Mouse (Mus musculus): ENCODE data around the gene Ccdc184. TPM values are rescaled to one million over a fixed set of nuclear protein-coding genes. Genes with fewer than 3 reads are reported as not detected.

Ccdc184 gene
- polyA plus RNA-seq, 1 experiment = 1.2 TPM

DNA sequence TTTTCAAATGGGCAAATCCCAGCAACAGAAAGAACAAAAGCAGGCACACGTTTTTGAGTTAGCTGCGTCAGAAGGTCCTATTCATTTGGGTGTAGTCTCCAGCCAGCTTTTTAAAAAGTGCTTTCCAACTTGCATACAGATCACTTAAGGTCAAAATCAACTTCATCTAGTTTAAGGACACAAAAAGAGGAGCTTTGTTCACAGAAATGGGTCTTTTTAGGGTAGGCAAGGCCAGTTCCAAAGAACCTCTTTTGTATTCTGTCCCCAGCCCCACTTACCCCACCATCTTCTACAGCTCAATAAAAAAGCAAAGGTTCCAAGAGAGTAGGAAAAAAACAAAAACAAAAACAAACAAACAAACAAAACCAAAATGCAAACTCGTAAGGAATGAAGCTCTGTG lies 32.3 kb upstream of the Ccdc184 start:
- TF ChIP-seq CTCF (IDR thresholded peaks at IDR 0.05; ENCODE audit: control insufficient read depth, insufficient read depth, low read length) (no peak), POLR2A (IDR thresholded peaks at IDR 0.05; ENCODE audit: borderline replicate concordance, control insufficient read depth, low read depth, low read length) (no peak)
- 76% methylated on average over 3 of the region's 3 CpGs for WGBS
- Histone ChIP-seq H3K27ac (ENCODE audit: control insufficient read depth, insufficient read depth, low read depth, low read length, poor library complexity) (no peak overlapping the region), H3K4me1 (ENCODE audit: control insufficient read depth, insufficient read depth, low read length) (no peaks in the 10 kb centered on the region), H3K4me3 (replicated peaks; ENCODE audit: control insufficient read depth, low read depth, low read length) (no peak overlapping the region)

- 93% methylated on average over 13 of the region's 13 CpGs for WGBS
- TF ChIP-seq POLR2A (IDR thresholded peaks at IDR 0.05; ENCODE audit: borderline replicate concordance, control insufficient read depth, low read depth, low read length) (no peak), CTCF (IDR thresholded peaks at IDR 0.05; ENCODE audit: control insufficient read depth, insufficient read depth, low read length) (no peak)
Measured at GRCm38 (mm10) chr15:98135671-98136070, 31.3 kb upstream of the Ccdc184 start.

GRCm38 (mm10) chr15:98136871-98137270 lies 30.1 kb upstream of the Ccdc184 start:
- no peak overlapping the region for H3K27ac ChIP-seq (ENCODE audit: control insufficient read depth, insufficient read depth, low read depth, low read length, poor library complexity)
- H3K4me1 ChIP-seq (ENCODE audit: control insufficient read depth, insufficient read depth, low read length) = no peaks in the 10 kb centered on the region; the same call in 1 of the 2 replicates
- TF ChIP-seq POLR2A (IDR thresholded peaks at IDR 0.05; ENCODE audit: borderline replicate concordance, control insufficient read depth, low read depth, low read length) (no peak), CTCF (IDR thresholded peaks at IDR 0.05; ENCODE audit: control insufficient read depth, insufficient read depth, low read length) (no peak)
- H3K4me3 ChIP-seq (replicated peaks; ENCODE audit: control insufficient read depth, low read depth, low read length) = no peak overlapping the region
- WGBS = 86% methylated on average over 9 of the region's 9 CpGs

More at GRCm38 (mm10) chr15:98135671-98136070, 31.3 kb upstream of the Ccdc184 start:
- H3K4me1 ChIP-seq (ENCODE audit: control insufficient read depth, insufficient read depth, low read length) = no peaks in the 10 kb centered on the region; the same call in 1 of the 2 replicates
- no peak overlapping the region; the same call in 1 of the 2 replicates for H3K27ac ChIP-seq (ENCODE audit: control insufficient read depth, insufficient read depth, low read depth, low read length, poor library complexity)
- no peak overlapping the region for H3K4me3 ChIP-seq (replicated peaks; ENCODE audit: control insufficient read depth, low read depth, low read length)

- 55% methylated on average over 7 of the region's 7 CpGs for WGBS
- no peak overlapping the region for H3K27ac ChIP-seq (ENCODE audit: control insufficient read depth, insufficient read depth, low read depth, low read length, poor library complexity)
Measured at GRCm38 (mm10) chr15:98139763-98140162, 27.2 kb upstream of the Ccdc184 start.

GRCm38 (mm10) chr15:98140809-98141208 lies 26.1 kb upstream of the Ccdc184 start:
- TF ChIP-seq POLR2A (IDR thresholded peaks at IDR 0.05; ENCODE audit: borderline replicate concordance, control insufficient read depth, low read depth, low read length) = no peak
- no peak for TF ChIP-seq CTCF (IDR thresholded peaks at IDR 0.05; ENCODE audit: control insufficient read depth, insufficient read depth, low read length)
- H3K4me1 ChIP-seq (ENCODE audit: control insufficient read depth, insufficient read depth, low read length) = no peaks in the 10 kb centered on the region; the same call in 1 of the 2 replicates
- WGBS = 84% methylated on average over 5 of the region's 5 CpGs
- no peak overlapping the region for H3K27ac ChIP-seq (ENCODE audit: control insufficient read depth, insufficient read depth, low read depth, low read length, poor library complexity)
- H3K4me3 ChIP-seq (replicated peaks; ENCODE audit: control insufficient read depth, low read depth, low read length) = no peak overlapping the region

More at GRCm38 (mm10) chr15:98139763-98140162, 27.2 kb upstream of the Ccdc184 start:
- Histone ChIP-seq H3K4me1 (ENCODE audit: control insufficient read depth, insufficient read depth, low read length) (no peaks in the 10 kb centered on the region; the same call in 1 of the 2 replicates), H3K4me3 (replicated peaks; ENCODE audit: control insufficient read depth, low read depth, low read length) (no peak overlapping the region)
- TF ChIP-seq POLR2A (IDR thresholded peaks at IDR 0.05; ENCODE audit: borderline replicate concordance, control insufficient read depth, low read depth, low read length) (no peak), CTCF (IDR thresholded peaks at IDR 0.05; ENCODE audit: control insufficient read depth, insufficient read depth, low read length) (no peak)

- WGBS = 90% methylated on average over 10 of the region's 10 CpGs
- H3K27ac ChIP-seq (ENCODE audit: control insufficient read depth, insufficient read depth, low read depth, low read length, poor library complexity) = no peak overlapping the region
- H3K4me1 ChIP-seq (ENCODE audit: control insufficient read depth, insufficient read depth, low read length) = no peaks in the 10 kb centered on the region; the same call in 1 of the 2 replicates
- no peak overlapping the region for H3K4me3 ChIP-seq (replicated peaks; ENCODE audit: control insufficient read depth, low read depth, low read length)
- no peak for TF ChIP-seq POLR2A (IDR thresholded peaks at IDR 0.05; ENCODE audit: borderline replicate concordance, control insufficient read depth, low read depth, low read length)
- TF ChIP-seq CTCF (IDR thresholded peaks at IDR 0.05; ENCODE audit: control insufficient read depth, insufficient read depth, low read length) = no peak
Measured at GRCm38 (mm10) chr15:98142515-98142914, 24.4 kb upstream of the Ccdc184 start.

DNA sequence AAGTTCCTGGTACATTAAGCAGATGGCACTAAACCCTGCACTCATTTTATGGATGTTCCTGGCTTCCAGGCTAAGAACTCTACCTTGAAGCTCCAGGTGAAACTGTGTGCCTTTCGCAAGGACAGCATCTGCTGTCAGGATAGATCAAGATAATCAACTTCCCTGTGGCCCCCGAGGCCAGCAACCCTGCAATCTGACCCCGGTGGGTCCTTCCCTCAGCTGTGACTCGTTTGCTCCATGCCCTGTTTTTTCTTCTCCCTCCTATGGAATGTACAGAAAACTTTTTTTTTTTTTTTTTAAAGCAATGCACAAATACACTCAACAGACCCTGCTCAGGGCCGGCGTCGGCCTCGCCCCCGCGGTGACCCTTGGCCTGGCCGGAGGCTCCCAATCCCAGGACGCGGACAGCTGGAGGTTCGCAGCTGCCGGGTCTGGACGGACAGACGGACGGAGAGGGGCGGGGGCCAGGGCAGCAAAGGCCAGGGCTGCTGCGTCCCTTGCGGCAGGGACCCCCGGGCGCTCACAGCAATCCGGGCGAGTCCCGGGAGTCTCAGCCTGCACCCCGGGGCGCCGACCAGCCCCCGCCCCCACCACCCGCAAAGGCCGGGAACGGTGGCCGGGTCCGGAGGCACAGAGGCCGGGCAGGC lies 22.0 kb upstream of the Ccdc184 start:
- WGBS = 2% methylated on average over 35 of the region's 36 CpGs
- no peaks in the 10 kb centered on the region; the same call in 1 of the 2 replicates for H3K4me1 ChIP-seq (ENCODE audit: control insufficient read depth, insufficient read depth, low read length)
- TF ChIP-seq CTCF (IDR thresholded peaks at IDR 0.05; ENCODE audit: control insufficient read depth, insufficient read depth, low read length) = no peak
- no peak for TF ChIP-seq POLR2A (IDR thresholded peaks at IDR 0.05; ENCODE audit: borderline replicate concordance, control insufficient read depth, low read depth, low read length)
- peak overlapping the region; percentile 87 for H3K4me3 ChIP-seq (replicated peaks; ENCODE audit: control insufficient read depth, low read depth, low read length)
- peak overlapping the region; percentile 46; the same call in 1 of the 2 replicates for H3K27ac ChIP-seq (ENCODE audit: control insufficient read depth, insufficient read depth, low read depth, low read length, poor library complexity)

DNA sequence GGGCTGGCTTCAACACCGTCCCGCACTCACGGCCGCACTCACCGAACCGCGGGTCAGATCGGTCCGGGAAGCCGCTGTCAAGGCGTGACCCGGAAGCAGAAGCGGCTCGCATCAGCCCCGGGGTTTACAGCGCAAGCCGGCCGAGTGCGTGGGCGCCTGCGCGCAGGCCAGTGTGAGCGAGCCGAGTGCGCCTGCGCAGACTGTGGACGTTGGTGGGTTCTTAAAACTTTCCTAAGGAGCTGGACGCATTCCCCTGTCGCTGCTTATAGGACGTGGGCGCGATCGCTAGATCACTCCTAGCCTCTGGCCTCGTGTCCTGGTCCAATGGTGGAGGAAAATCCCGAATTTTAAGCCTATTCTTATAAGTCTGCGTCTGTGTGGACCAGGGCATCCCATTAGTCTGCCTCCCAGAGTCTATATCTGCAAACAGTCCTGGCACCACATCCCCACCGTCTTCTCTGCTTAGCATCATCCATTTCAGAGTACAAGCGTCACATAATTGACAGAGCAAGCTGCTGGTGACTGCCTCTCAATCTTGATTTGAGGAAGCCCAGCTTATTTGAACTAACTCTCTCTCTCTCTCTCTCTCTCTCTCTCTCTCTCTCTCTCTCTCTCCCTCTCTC lies 21.3 kb upstream of the Ccdc184 start:
- peak overlapping the region; percentile 87 for H3K4me3 ChIP-seq (replicated peaks; ENCODE audit: control insufficient read depth, low read depth, low read length)
- no peaks in the 10 kb centered on the region for H3K4me1 ChIP-seq (ENCODE audit: control insufficient read depth, insufficient read depth, low read length)
- TF ChIP-seq CTCF (IDR thresholded peaks at IDR 0.05; ENCODE audit: control insufficient read depth, insufficient read depth, low read length) (no peak), POLR2A (IDR thresholded peaks at IDR 0.05; ENCODE audit: borderline replicate concordance, control insufficient read depth, low read depth, low read length) (peak; percentile 87; the same call in 1 of the 2 replicates)
- peak overlapping the region; percentile 46; the same call in 1 of the 2 replicates for H3K27ac ChIP-seq (ENCODE audit: control insufficient read depth, insufficient read depth, low read depth, low read length, poor library complexity)
- 1% methylated on average over 38 of the region's 38 CpGs for WGBS
